Mouse (Mus musculus) MEL (cell line): ENCODE results near the gene Wdr41.

ENCODE experiments used
- BHLHE40 ChIP-seq: IDR thresholded peaks from 2 replicates; pipeline ENCODE4 v1.6.1; 2012; ENCODE audit warnings: low read depth, mild to moderate bottlenecking, inconsistent platforms, low read length, improper control_type of control experiment, borderline replicate concordance
- CHD2 ChIP-seq: IDR thresholded peaks from 2 replicates; pipeline ENCODE4 v1.6.1; 2011; ENCODE audit warnings: low read length, improper control_type of control experiment
- CTCF ChIP-seq, 3 experiments: IDR thresholded peaks in 2 of 3; conservative IDR thresholded peaks in 1 of 3; 2 replicates each; pipeline ENCODE4 v1.5.1; 2011 to 2012; ENCODE audit warnings: low read length in 3 of 3, low read depth in 2 of 3, mild to moderate bottlenecking in 2 of 3, improper control_type of control experiment in 1 of 3, inconsistent platforms in 1 of 3, mixed read lengths in 1 of 3, moderate library complexity in 1 of 3; ENCODE audit not compliant: control insufficient read depth in 1 of 3, insufficient read depth in 1 of 3, poor library complexity in 1 of 3, severe bottlenecking in 1 of 3
- ELF1 ChIP-seq: IDR thresholded peaks from 2 replicates; pipeline ENCODE4 v1.6.1; 2014; ENCODE audit warnings: low read depth, mild to moderate bottlenecking, inconsistent platforms, low read length, improper control_type of control experiment, moderate library complexity
- GATA1 ChIP-seq: IDR thresholded peaks from 2 replicates; pipeline ENCODE4 v1.6.1; 2011; ENCODE audit warnings: low read depth, low read length, improper control_type of control experiment
- SIN3A ChIP-seq: IDR thresholded peaks from 2 replicates; pipeline ENCODE4 v1.6.1; 2012; ENCODE audit warnings: low read length, improper control_type of control experiment, inconsistent platforms
- TBP ChIP-seq: IDR thresholded peaks from 2 replicates; pipeline ENCODE4 v1.8.0; 2011; ENCODE audit warnings: low read depth, low read length, improper control_type of control experiment
- UBTF ChIP-seq: IDR thresholded peaks from 2 replicates; pipeline ENCODE4 v1.6.1; 2012; ENCODE audit warnings: low read depth, mild to moderate bottlenecking, inconsistent platforms, low read length, improper control_type of control experiment, moderate library complexity, borderline replicate concordance; ENCODE audit not compliant: insufficient read depth
- ZC3H11A ChIP-seq: IDR thresholded peaks from 2 replicates; pipeline ENCODE4 v1.6.1; 2012; ENCODE audit warnings: low read depth, mild to moderate bottlenecking, inconsistent platforms, low read length, improper control_type of control experiment
- ZMIZ1 ChIP-seq: IDR thresholded peaks from 2 replicates; pipeline ENCODE4 v1.6.1; 2012; ENCODE audit warnings: low read depth, mild to moderate bottlenecking, inconsistent platforms, low read length, improper control_type of control experiment, moderate library complexity

- TF ChIP-seq ZMIZ1 (no peak), SIN3A (no peak), CHD2 (no peak), ZC3H11A (no peak), GATA1 (no peak), CTCF (IDR thresholded peaks at IDR 0.05 in 2 of 3, conservative IDR thresholded peaks at IDR 0.05 in 1 of 3; ENCODE audit: control insufficient read depth in 1 of 3, insufficient read depth in 1 of 3, low read depth in 2 of 3, low read length in 3 of 3, poor library complexity in 1 of 3, severe bottlenecking in 1 of 3) (no peak), ELF1 (no peak), TBP (no peak), BHLHE40 (no peak), UBTF (no peak)
These were observed 76.3 kb downstream of the Wdr41 start for GRCm38 (mm10) chr13:95052421-95052820.
